Mouse (Mus musculus): ENCODE measurements around the gene Ralgapa2. TPM values are rescaled to one million over a fixed set of nuclear protein-coding genes. Genes with fewer than 3 reads are reported as not detected.

The Ralgapa2 gene
- total and polyA plus RNA-seq, 3 experiments = 9.2 to 9.6 TPM; not detected in 1

DNA sequence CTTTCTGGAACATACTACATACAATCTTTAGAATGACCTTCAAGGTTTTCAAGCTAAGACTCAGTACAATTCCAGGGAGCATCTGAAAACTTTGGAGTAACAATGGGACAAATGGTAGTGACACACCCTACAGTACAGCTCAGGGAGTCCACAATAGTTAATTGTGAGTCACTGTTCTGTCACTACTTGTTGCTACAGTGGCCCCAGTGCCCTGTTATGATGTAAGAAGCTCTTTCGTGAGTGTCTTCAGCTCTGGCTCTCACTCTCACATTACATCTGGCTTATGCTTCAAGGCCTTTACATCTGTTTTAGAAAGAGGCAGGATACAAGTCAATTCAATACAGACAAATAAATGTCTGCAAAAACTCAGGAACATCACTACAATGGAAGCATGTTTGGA lies 223.8 kb downstream of the Ralgapa2 start:
- TF ChIP-seq TBP (IDR thresholded peaks at IDR 0.05; ENCODE audit: low read depth, low read length) (no peak), MAX (IDR thresholded peaks at IDR 0.05; ENCODE audit: low read length) (no peak), ETS1 (IDR thresholded peaks at IDR 0.05; ENCODE audit: low read depth, low read length) (no peak), MEF2A (IDR thresholded peaks at IDR 0.05; ENCODE audit: extremely low read depth, insufficient replicate concordance, low read depth, low read length, poor library complexity, severe bottlenecking) (no peak), CTCF (IDR thresholded peaks at IDR 0.05 in 2 of 3, conservative IDR thresholded peaks at IDR 0.05 in 1 of 3; ENCODE audit: control insufficient read depth in 1 of 3, insufficient read depth in 1 of 3, low read depth in 2 of 3, low read length in 3 of 3, poor library complexity in 1 of 3, severe bottlenecking in 1 of 3) (no peak), CHD2 (IDR thresholded peaks at IDR 0.05; ENCODE audit: low read length) (no peak), USF2 (IDR thresholded peaks at IDR 0.05; ENCODE audit: borderline replicate concordance in 1 of 2, insufficient read depth in 1 of 2, low read depth in 1 of 2, low read length in 2 of 2) (no peak), NRF1 (IDR thresholded peaks at IDR 0.05; ENCODE audit: insufficient read depth, low read depth, low read length, poor library complexity, severe bottlenecking) (no peak), ELF1 (IDR thresholded peaks at IDR 0.05; ENCODE audit: low read depth, low read length) (no peak), MYB (IDR thresholded peaks at IDR 0.05; ENCODE audit: low read depth, low read length) (no peak)
- no peak overlapping the region for H3K4me3 ChIP-seq (ENCODE audit: control insufficient read depth in 1 of 2, insufficient read depth in 1 of 2, low read depth in 2 of 2, low read length in 2 of 2)
- H3K79me2 ChIP-seq (ENCODE audit: control insufficient read depth, insufficient read depth, low read length, poor library complexity) = no peaks in the 10 kb centered on the region
- no peak for DNase-seq (ENCODE audit: low read depth, low spot score)
- no peaks in the 10 kb centered on the region for H3K9me3 ChIP-seq (replicated peaks; ENCODE audit: insufficient read depth, low read length)
- no peak overlapping the region for H3K9ac ChIP-seq (ENCODE audit: control insufficient read depth, low read depth, low read length, poor library complexity, severe bottlenecking)
- H3K4me1 ChIP-seq (ENCODE audit: control insufficient read depth in 1 of 2, insufficient read depth in 2 of 2, low read length in 2 of 2) = no peaks in the 10 kb centered on the region
- H3K27ac ChIP-seq (ENCODE audit: control insufficient read depth, low read depth, low read length) = no peak overlapping the region
- H3K36me3 ChIP-seq (ENCODE audit: control insufficient read depth in 1 of 2, insufficient read depth in 2 of 2, low read length in 2 of 2) = no peaks in the 10 kb centered on the region
- H3K27me3 ChIP-seq (ENCODE audit: control insufficient read depth in 1 of 2, insufficient read depth in 2 of 2, low read length in 2 of 2) = no peaks in the 10 kb centered on the region

DNA sequence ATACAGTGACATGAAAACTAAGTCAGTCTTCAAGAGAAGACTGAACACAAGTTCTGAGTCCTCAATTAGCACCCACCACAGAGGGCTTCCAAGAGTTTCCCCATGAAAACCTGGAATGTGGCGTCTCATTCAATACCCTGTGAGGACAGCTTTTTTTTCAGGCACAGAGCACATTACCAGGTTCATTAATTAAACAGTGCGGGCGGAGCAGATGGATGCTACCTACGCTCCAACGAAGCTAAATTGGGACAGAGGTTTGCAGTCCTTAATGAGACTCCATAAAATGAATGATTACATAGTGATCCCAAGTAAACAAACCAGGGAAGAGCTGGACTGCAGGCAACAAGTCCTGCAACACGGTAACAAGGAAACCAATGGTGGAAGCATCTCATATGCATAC lies 224.6 kb downstream of the Ralgapa2 start:
- Histone ChIP-seq H3K9ac (ENCODE audit: control insufficient read depth, low read depth, low read length, poor library complexity, severe bottlenecking) (no peak overlapping the region), H3K36me3 (ENCODE audit: control insufficient read depth in 1 of 2, insufficient read depth in 2 of 2, low read length in 2 of 2) (no peaks in the 10 kb centered on the region), H3K79me2 (ENCODE audit: control insufficient read depth, insufficient read depth, low read length, poor library complexity) (no peaks in the 10 kb centered on the region), H3K4me1 (ENCODE audit: control insufficient read depth in 1 of 2, insufficient read depth in 2 of 2, low read length in 2 of 2) (no peaks in the 10 kb centered on the region), H3K27ac (ENCODE audit: control insufficient read depth, low read depth, low read length) (no peak overlapping the region), H3K9me3 (replicated peaks; ENCODE audit: insufficient read depth, low read length) (no peaks in the 10 kb centered on the region), H3K4me3 (ENCODE audit: control insufficient read depth in 1 of 2, insufficient read depth in 1 of 2, low read depth in 2 of 2, low read length in 2 of 2) (no peak overlapping the region), H3K27me3 (ENCODE audit: control insufficient read depth in 1 of 2, insufficient read depth in 2 of 2, low read length in 2 of 2) (no peaks in the 10 kb centered on the region)
- no peak for TF ChIP-seq E2F4 (IDR thresholded peaks at IDR 0.05; ENCODE audit: borderline replicate concordance, low read depth, low read length)
- TF ChIP-seq MYC (IDR thresholded peaks at IDR 0.05; ENCODE audit: low read depth, low read length) = no peak
- no peak for DNase-seq (ENCODE audit: low read depth, low spot score)

DNA sequence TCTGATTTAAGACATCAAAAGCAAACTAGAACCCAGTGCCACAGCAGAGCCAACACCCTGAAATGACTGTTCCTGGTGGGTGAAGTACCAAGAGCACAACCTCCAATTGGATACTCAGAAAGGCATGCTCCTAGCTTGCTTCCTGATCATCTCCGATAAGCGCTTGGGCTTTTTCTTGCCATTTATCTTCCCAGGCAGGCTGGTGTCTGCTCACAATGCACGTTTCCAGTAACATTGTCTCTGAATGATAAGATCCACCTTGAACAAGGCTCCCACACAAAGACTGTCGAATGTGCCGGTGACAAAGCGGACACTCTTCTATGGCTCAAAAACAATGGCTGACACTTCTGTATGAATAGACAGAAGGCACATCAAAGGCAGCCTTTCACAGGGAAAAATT lies 230.8 kb downstream of the Ralgapa2 start:
- no peak overlapping the region for H3K4me3 ChIP-seq (ENCODE audit: control insufficient read depth in 1 of 2, insufficient read depth in 1 of 2, low read depth in 2 of 2, low read length in 2 of 2)
- no peak overlapping the region for H3K9ac ChIP-seq (ENCODE audit: control insufficient read depth, low read depth, low read length, poor library complexity, severe bottlenecking)
- peaks cover 0 to 10% of the 10 kb centered on the region in 2 experiments; a peak in 2 of 4 replicates for H3K36me3 ChIP-seq (ENCODE audit: control insufficient read depth in 1 of 2, insufficient read depth in 2 of 2, low read length in 2 of 2)
- no peaks in the 10 kb centered on the region for H3K9me3 ChIP-seq (replicated peaks; ENCODE audit: insufficient read depth, low read length)
- H3K27me3 ChIP-seq (ENCODE audit: control insufficient read depth in 1 of 2, insufficient read depth in 2 of 2, low read length in 2 of 2) = no peaks in the 10 kb centered on the region
- no peaks in the 10 kb centered on the region for H3K79me2 ChIP-seq (ENCODE audit: control insufficient read depth, insufficient read depth, low read length, poor library complexity)
- TF ChIP-seq SMC3 (IDR thresholded peaks at IDR 0.05; ENCODE audit: low read depth, low read length) (no peak), MAZ (IDR thresholded peaks at IDR 0.05; ENCODE audit: low read depth, low read length) (no peak), TAL1 (IDR thresholded peaks at IDR 0.05; ENCODE audit: low read length) (no peak), MEF2A (IDR thresholded peaks at IDR 0.05; ENCODE audit: extremely low read depth, insufficient replicate concordance, low read depth, low read length, poor library complexity, severe bottlenecking) (no peak), CTCF (IDR thresholded peaks at IDR 0.05 in 2 of 3, conservative IDR thresholded peaks at IDR 0.05 in 1 of 3; ENCODE audit: control insufficient read depth in 1 of 3, insufficient read depth in 1 of 3, low read depth in 2 of 3, low read length in 3 of 3, poor library complexity in 1 of 3, severe bottlenecking in 1 of 3) (no peak), ZKSCAN1 (IDR thresholded peaks at IDR 0.05; ENCODE audit: low read depth, low read length) (no peak), GATA1 (IDR thresholded peaks at IDR 0.05; ENCODE audit: low read depth, low read length) (no peak), ZNF384 (IDR thresholded peaks at IDR 0.05; ENCODE audit: low read depth, low read length) (no peak), CHD2 (IDR thresholded peaks at IDR 0.05; ENCODE audit: low read length) (no peak), HCFC1 (IDR thresholded peaks at IDR 0.05; ENCODE audit: low read depth, low read length) (no peak), POLR2AphosphoS5 (IDR thresholded peaks at IDR 0.05; ENCODE audit: borderline replicate concordance, low read depth, low read length) (no peak), E2F4 (IDR thresholded peaks at IDR 0.05; ENCODE audit: borderline replicate concordance, low read depth, low read length) (no peak), EP300 (IDR thresholded peaks at IDR 0.05; ENCODE audit: low read depth in 1 of 2, low read length in 2 of 2) (no peak), TBP (IDR thresholded peaks at IDR 0.05; ENCODE audit: low read depth, low read length) (no peak), RAD21 (IDR thresholded peaks at IDR 0.05; ENCODE audit: low read depth, low read length) (no peak), MAX (IDR thresholded peaks at IDR 0.05; ENCODE audit: low read length) (no peak), UBTF (IDR thresholded peaks at IDR 0.05; ENCODE audit: borderline replicate concordance, insufficient read depth, low read depth, low read length) (no peak)
- no peak for DNase-seq (ENCODE audit: low read depth, low spot score)
- peaks cover 0 to 2% of the 10 kb centered on the region in 2 experiments; a peak in 1 of 4 replicates for H3K4me1 ChIP-seq (ENCODE audit: control insufficient read depth in 1 of 2, insufficient read depth in 2 of 2, low read length in 2 of 2)
- H3K27ac ChIP-seq (ENCODE audit: control insufficient read depth, low read depth, low read length) = no peak overlapping the region
